Mouse (Mus musculus) midbrain, embryonic 16.5 days (tissue): ENCODE data around the gene Apex1. TPM values are rescaled to one million over a fixed set of nuclear protein-coding genes. Genes with fewer than 3 reads are reported as not detected.
"Not testable (repeated sequence)": the region's sequence is repeated elsewhere in the genome, so short reads cannot be mapped to it uniquely, and the experiment has no call there.

Experiments used
- ATAC-seq: fragments of 200-750 bp; cut with Nextera tagmentation; 2 replicates; pipeline ENCODE4 v1.8.0; 2017; ENCODE audit warnings: moderate TSS enrichment
- H3K27ac ChIP-seq: fragments of 300-500 bp; sonication (generic); 2 replicates; pipeline ENCODE4 v1.5.1; 2014; ENCODE audit warnings: mild to moderate bottlenecking, low read length, mixed read lengths
- H3K27me3 ChIP-seq: fragments of 300-500 bp; sonication (generic); 2 replicates; pipeline ENCODE4 v1.6.1; 2014; ENCODE audit warnings: low read depth, low read length, mixed read lengths; ENCODE audit not compliant: control insufficient read depth, insufficient read depth
- H3K36me3 ChIP-seq: fragments of 300-500 bp; sonication (generic); 2 replicates; pipeline ENCODE4 v1.6.1; 2014; ENCODE audit warnings: mild to moderate bottlenecking, low read length, moderate library complexity, mixed read lengths; ENCODE audit not compliant: control insufficient read depth, insufficient read depth
- H3K4me1 ChIP-seq: fragments of 300-500 bp; sonication (generic); 2 replicates; pipeline ENCODE4 v1.6.1; 2014; ENCODE audit warnings: mild to moderate bottlenecking, low read length, mixed read lengths; ENCODE audit not compliant: control insufficient read depth, insufficient read depth
- H3K4me2 ChIP-seq: fragments of 300-500 bp; sonication (generic); 2 replicates; pipeline ENCODE4 v1.6.1; 2014; ENCODE audit warnings: mild to moderate bottlenecking, low read length, mixed read lengths
- H3K4me3 ChIP-seq: fragments of 300-500 bp; sonication (generic); 2 replicates; pipeline ENCODE4 v1.5.1; 2014; ENCODE audit warnings: low read depth, mild to moderate bottlenecking, low read length, moderate library complexity, mixed read lengths
- H3K9ac ChIP-seq: fragments of 300-500 bp; sonication (generic); 2 replicates; pipeline ENCODE4 v1.6.1; 2014; ENCODE audit warnings: low read depth, low read length, mixed read lengths
- H3K9me3 ChIP-seq: fragments of 300-500 bp; sonication (generic); replicated peaks from 2 replicates; pipeline ENCODE4 v1.6.1; 2014; ENCODE audit warnings: mild to moderate bottlenecking, low read length, mixed read lengths; ENCODE audit not compliant: control insufficient read depth, poor library complexity, severe bottlenecking
- WGBS: fragments of 180-500 bp; shearing (Covaris S2); extraction: QIAGEN DNeasy Blood & Tissue Kit; methylation state at CpG from one replicate; pipeline ENCODE4 v1.1.7; 2014; 5-methylcytosine and 5-hydroxymethylcytosine counted together
- polyA plus RNA-seq: library from polyadenylated mRNA; unstranded; fragments of >200 nt; fragmentation: Nextera tagmentation; extraction: Ambion mirVana; gene quantifications from 2 replicates; pipeline ENCODE4 v1.2.1, GENCODE M21; 2015

Apex1 gene
- polyA plus RNA-seq, 1 experiment from 2014 or later = 173 TPM

- Histone ChIP-seq H3K4me2 (peak overlapping the region; percentile 65), H3K27ac (peak overlapping the region; percentile 28), H3K36me3 (no peaks in the 10 kb centered on the region), H3K27me3 (no peaks in the 10 kb centered on the region; the same call in 1 of the 2 replicates), H3K9ac (peak overlapping the region; percentile 64), H3K4me3 (peak overlapping the region; percentile 41), H3K4me1 (peaks cover 12% of the 10 kb centered on the region), H3K9me3 (no peaks in the 10 kb centered on the region)
- peak; percentile 64 for ATAC-seq
- WGBS = 15% methylated on average over 19 of the region's 19 CpGs
These were observed 28.6 kb upstream of the Apex1 start for GRCm38 (mm10) chr14:50895985-50896746.

DNA sequence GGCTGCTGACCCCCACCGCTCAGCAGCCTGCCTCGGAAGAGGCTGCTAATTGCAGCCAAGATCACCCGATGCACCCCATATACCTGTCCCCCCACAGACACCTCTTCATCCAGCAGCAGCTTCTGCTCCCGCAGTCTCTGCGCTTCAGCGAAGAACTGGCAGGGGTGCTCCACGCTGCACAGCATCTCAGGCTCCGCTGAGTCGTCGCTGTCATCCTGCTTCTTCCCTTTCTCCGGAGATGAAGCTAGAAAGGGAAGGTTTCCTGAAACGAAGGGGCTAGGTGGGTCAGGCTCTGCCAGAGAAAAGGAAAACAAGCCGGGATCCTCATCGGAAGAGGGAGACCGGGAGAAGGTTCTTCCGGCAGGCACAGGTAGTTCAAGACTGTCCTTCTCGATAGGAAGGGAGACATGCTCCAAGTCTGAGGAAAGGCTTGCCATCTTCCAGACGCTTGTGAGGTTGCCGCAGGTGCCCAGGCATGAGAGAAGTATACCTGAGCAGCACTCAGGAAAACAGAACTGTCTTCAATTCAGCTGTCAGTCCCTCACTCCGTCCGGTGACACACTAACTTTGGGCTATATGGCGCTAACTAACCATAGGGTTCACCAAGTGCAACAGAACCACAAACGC lies 27.9 kb upstream of the Apex1 start:
- peak overlapping the region; percentile 41 for H3K4me3 ChIP-seq
- peak overlapping the region; percentile 64 for H3K9ac ChIP-seq
- H3K4me1 ChIP-seq = peaks cover 12% of the 10 kb centered on the region
- H3K36me3 ChIP-seq = no peaks in the 10 kb centered on the region
- no peaks in the 10 kb centered on the region for H3K9me3 ChIP-seq
- peak; percentile 90 for ATAC-seq
- no peaks in the 10 kb centered on the region; the same call in 1 of the 2 replicates for H3K27me3 ChIP-seq
- 16% methylated on average over 23 of the region's 23 CpGs for WGBS
- H3K27ac ChIP-seq = peak overlapping the region; percentile 28
- H3K4me2 ChIP-seq = peak overlapping the region; percentile 65

DNA sequence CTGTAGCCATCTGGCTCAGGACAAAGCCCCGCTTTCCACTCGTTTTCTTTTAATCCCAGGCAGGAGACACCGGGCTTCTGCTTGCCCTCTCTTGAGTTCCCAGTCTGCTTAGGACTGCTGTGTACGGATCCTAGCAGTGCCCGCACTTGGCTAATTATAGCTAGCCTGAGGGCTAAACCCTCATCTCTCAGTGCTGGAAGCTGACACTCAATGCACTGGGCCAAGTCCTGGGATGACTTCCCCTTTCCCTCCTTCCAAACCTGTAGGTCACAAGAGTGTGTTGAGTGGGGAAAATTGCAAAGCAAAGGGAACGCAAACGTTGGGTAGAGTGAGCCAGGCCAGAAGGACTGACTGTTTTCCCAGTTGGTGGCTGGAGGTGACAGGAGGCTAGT lies 27.4 kb upstream of the Apex1 start, which contains the start of gene Klhl33:
TSS of gene Klhl33 (minus strand) at position 134 of the 392 bp plus-strand sequence.
- peak; percentile 54 for ATAC-seq

DNA sequence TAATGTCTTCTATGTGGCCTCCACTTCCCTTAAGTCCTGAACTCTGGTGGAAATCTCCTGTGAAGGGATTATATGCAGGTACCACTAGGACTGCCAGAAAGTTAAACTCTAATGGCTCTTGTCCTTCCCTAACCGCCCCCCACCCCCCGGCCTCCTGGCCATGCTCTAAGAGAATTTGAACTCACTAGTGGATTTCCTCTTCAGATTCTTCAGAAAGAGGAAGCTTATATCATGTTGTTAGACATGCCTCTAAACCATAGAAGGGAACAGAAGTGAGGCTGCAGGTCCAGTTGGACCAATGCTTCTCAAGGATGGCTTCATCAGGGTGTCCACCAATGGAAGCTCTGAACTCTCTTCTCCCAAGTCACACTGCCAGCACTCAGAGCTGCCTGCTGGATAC lies 26.8 kb upstream of the Apex1 start:
- H3K9me3 ChIP-seq, H3K27ac ChIP-seq, H3K36me3 ChIP-seq, ATAC-seq, H3K27me3 ChIP-seq, H3K4me2 ChIP-seq, H3K4me3 ChIP-seq, H3K9ac ChIP-seq: not testable (repeated sequence)
- peaks cover 12% of the 10 kb centered on the region for H3K4me1 ChIP-seq
- 91% methylated on average over 2 of the region's 2 CpGs for WGBS

More for the DNA sequence above, 27.4 kb upstream of the Apex1 start, which contains the start of gene Klhl33:
- H3K27ac ChIP-seq = peak within 1 kb of the TSS; percentile 28
- no peaks in the 10 kb centered on the region; the same call in 1 of the 2 replicates for H3K27me3 ChIP-seq
- WGBS = 42% methylated on average over 7 of the region's 7 CpGs
- H3K4me1 ChIP-seq = peaks cover 12% of the 10 kb centered on the region
- H3K9ac ChIP-seq = peak within 1 kb of the TSS; percentile 64
- H3K36me3 ChIP-seq = no peaks in the 10 kb centered on the region
- H3K4me3 ChIP-seq = peak within 1 kb of the TSS; percentile 41
- H3K4me2 ChIP-seq = peak within 1 kb of the TSS; percentile 65
- H3K9me3 ChIP-seq = no peaks in the 10 kb centered on the region

DNA sequence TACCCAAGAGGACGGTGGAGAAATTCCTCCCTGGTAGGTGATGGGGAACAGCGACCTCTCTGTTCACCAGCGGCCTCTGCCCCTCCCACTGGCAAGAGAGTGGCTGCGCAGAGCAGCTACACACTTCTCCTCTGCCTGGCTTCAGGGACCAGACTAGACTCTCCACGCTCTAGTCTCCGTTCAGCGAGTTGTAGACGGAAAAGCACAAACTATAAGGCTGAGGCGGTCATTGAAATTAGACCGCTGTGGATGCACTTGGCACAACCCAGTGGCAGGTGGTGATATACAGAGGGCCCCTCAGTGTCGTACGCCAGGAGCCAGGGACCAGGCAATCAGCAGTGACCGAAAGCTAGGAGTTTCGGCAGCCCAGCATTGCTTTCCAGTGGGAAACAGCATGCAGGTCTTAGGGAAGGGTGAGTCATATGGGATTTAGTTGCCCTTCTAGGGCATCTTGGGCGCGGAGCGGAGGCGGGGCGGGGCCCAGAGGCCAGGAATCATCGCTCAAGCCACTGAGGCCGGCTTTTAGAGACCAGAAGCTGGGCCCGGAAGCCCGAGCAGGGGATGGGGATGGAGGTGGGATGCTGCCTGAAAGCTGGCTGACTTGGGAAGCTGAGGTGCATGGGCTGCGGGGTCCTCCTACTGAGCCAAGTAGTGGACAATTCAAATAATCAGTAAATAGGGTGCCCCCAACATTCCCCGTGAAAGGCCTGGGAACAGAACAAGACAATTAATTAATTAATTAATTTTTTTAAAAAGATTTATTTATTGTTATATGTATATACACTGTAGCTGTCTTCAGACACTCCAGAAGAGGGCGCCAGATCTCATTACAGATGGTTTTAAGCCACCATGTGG lies 20.6 kb upstream of the Apex1 start:
- Histone ChIP-seq H3K27ac (peak overlapping the region; percentile 68), H3K27me3 (no peaks in the 10 kb centered on the region), H3K9me3 (no peaks in the 10 kb centered on the region), H3K36me3 (no peaks in the 10 kb centered on the region), H3K4me1 (peaks cover 3% of the 10 kb centered on the region; the same call in 1 of the 2 replicates), H3K4me2 (peak overlapping the region; percentile 60), H3K9ac (peak overlapping the region; percentile 70), H3K4me3 (peak overlapping the region; percentile 36)
- ATAC-seq = peak; percentile 90
- WGBS = 2% methylated on average over 26 of the region's 26 CpGs

- Histone ChIP-seq H3K4me3 (no peak overlapping the region), H3K9me3 (no peaks in the 10 kb centered on the region), H3K9ac (no peak overlapping the region), H3K36me3 (no peaks in the 10 kb centered on the region), H3K4me2 (no peak overlapping the region), H3K27ac (no peak overlapping the region), H3K4me1 (peaks cover 3% of the 10 kb centered on the region; the same call in 1 of the 2 replicates), H3K27me3 (no peaks in the 10 kb centered on the region)
- ATAC-seq = no peak
- WGBS = 87% methylated on average over 4 of the region's 4 CpGs
These were observed 20.0 kb upstream of the Apex1 start for GRCm38 (mm10) chr14:50904828-50905129.

- H3K27ac ChIP-seq, H3K36me3 ChIP-seq, ATAC-seq, H3K9me3 ChIP-seq, H3K4me2 ChIP-seq, H3K27me3 ChIP-seq, H3K9ac ChIP-seq, H3K4me3 ChIP-seq, H3K4me1 ChIP-seq: not testable (repeated sequence)
These were observed 19.4 kb upstream of the Apex1 start for GRCm38 (mm10) chr14:50905327-50905726.

DNA sequence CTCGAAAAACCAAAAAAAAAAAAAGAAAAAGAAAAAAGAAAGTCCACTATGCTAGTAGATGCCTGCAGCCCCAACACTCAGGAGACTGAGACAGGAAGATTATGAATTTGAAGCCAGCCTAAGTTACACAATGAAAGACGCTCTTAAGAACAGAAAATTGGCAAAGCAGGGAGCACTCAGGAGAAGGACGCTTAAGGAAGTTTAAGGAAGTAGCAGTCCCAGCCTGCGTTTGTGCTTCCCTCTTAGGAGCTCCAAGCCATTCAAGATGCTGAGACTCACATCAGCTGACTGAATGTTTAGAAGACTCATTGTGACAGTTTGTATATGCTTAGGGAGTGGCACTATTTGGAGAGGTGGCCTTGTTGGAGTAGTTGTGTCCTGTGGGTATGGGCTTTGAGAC lies 16.6 kb upstream of the Apex1 start:
- no peak for ATAC-seq
- 83% methylated on average over 4 of the region's 4 CpGs for WGBS
- H3K9me3 ChIP-seq = no peaks in the 10 kb centered on the region
- no peak overlapping the region for H3K4me2 ChIP-seq
- H3K36me3 ChIP-seq = no peaks in the 10 kb centered on the region
- H3K4me3 ChIP-seq = no peak overlapping the region
- no peak overlapping the region for H3K9ac ChIP-seq
- H3K27ac ChIP-seq = no peak overlapping the region
- H3K4me1 ChIP-seq = peaks cover 3% of the 10 kb centered on the region; the same call in 1 of the 2 replicates
- H3K27me3 ChIP-seq = no peaks in the 10 kb centered on the region
